Mouse (Mus musculus) liver, embryonic 16.5 days (tissue): Measurements from ENCODE around the gene Birc7. TPM values are rescaled to one million over a fixed set of nuclear protein-coding genes. Genes with fewer than 3 reads are reported as not detected.

Source experiments
- ATAC-seq: fragments of 200-750 bp; cut with Nextera tagmentation; 2 replicates; pipeline ENCODE4 v1.8.0; 2017; ENCODE audit warnings: low read depth, mild to moderate bottlenecking, moderate number of reproducible peaks, moderate library complexity
- H3K27ac ChIP-seq: fragments of 300-500 bp; sonication (generic); 2 replicates; pipeline ENCODE4 v1.5.1; 2014; ENCODE audit warnings: mild to moderate bottlenecking, low read length
- H3K27me3 ChIP-seq: fragments of 300-500 bp; sonication (generic); 2 replicates; pipeline ENCODE4 v1.6.1; 2014; ENCODE audit warnings: low read depth, low read length, mixed read lengths; ENCODE audit not compliant: control insufficient read depth, insufficient read depth
- H3K36me3 ChIP-seq: fragments of 300-500 bp; sonication (generic); 2 replicates; pipeline ENCODE4 v1.6.1; 2014; ENCODE audit warnings: mild to moderate bottlenecking; ENCODE audit not compliant: control insufficient read depth, insufficient read depth
- H3K4me1 ChIP-seq: fragments of 300-500 bp; sonication (generic); 2 replicates; pipeline ENCODE4 v1.6.1; 2014; ENCODE audit warnings: low read depth, low read length, mixed read lengths; ENCODE audit not compliant: control insufficient read depth
- H3K4me2 ChIP-seq: fragments of 300-500 bp; sonication (generic); 2 replicates; pipeline ENCODE4 v1.6.1; 2014; ENCODE audit warnings: low read depth, low read length, mixed read lengths
- H3K4me3 ChIP-seq: fragments of 300-500 bp; sonication (generic); 2 replicates; pipeline ENCODE4 v1.5.1; 2014; ENCODE audit warnings: low read depth, mild to moderate bottlenecking, low read length
- H3K9ac ChIP-seq: fragments of 300-500 bp; sonication (generic); 2 replicates; pipeline ENCODE4 v1.6.1; 2014; ENCODE audit warnings: low read depth, low read length
- H3K9me3 ChIP-seq: fragments of 300-500 bp; sonication (generic); replicated peaks from 2 replicates; pipeline ENCODE4 v1.6.1; 2016; ENCODE audit warnings: low read length; ENCODE audit not compliant: control insufficient read depth
- WGBS: fragments of 180-500 bp; shearing (Covaris S2); extraction: QIAGEN DNeasy Blood & Tissue Kit; methylation state at CpG from one replicate; pipeline ENCODE4 v1.1.7; 2014; ENCODE audit not compliant: insufficient replicate concordance; 5-methylcytosine and 5-hydroxymethylcytosine counted together
- polyA plus RNA-seq: library from polyadenylated mRNA; unstranded; fragments of >200 nt; fragmentation: Nextera tagmentation; extraction: Ambion mirVana; gene quantifications from 2 replicates; pipeline ENCODE4 v1.2.1, GENCODE M21; 2015

Gene Birc7
- polyA plus RNA-seq, 1 experiment from 2014 or later = not detected

DNA sequence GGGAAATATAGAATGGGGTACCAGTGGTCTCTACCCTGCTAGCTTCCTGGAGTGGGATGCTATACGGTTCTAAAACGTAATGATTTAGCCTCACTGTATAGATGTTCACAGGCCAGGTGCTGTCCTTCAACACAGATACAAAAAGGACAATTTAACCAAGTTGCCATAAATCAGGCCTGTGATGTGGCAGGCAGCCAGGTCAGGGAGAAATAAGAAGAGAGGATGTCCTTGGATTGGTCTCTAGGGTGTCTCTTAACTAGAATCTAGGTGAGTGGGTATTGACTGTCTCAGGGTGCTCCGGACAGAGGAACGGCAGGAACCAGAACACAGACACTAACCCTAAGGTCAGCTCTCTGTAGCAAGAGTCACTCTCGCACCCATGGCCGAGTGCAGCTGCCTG, 6.1 kb upstream of the Birc7 start:
- H3K27ac ChIP-seq = no peak overlapping the region
- no peaks in the 10 kb centered on the region for H3K27me3 ChIP-seq
- no peak overlapping the region for H3K4me3 ChIP-seq
- H3K36me3 ChIP-seq = peaks cover 8% of the 10 kb centered on the region
- H3K9ac ChIP-seq = no peak overlapping the region
- peaks cover 12% of the 10 kb centered on the region for H3K4me1 ChIP-seq
- WGBS = 71% methylated on average over 6 of the region's 6 CpGs
- no peaks in the 10 kb centered on the region for H3K9me3 ChIP-seq
- no peak overlapping the region for H3K4me2 ChIP-seq
- ATAC-seq = no peak

DNA sequence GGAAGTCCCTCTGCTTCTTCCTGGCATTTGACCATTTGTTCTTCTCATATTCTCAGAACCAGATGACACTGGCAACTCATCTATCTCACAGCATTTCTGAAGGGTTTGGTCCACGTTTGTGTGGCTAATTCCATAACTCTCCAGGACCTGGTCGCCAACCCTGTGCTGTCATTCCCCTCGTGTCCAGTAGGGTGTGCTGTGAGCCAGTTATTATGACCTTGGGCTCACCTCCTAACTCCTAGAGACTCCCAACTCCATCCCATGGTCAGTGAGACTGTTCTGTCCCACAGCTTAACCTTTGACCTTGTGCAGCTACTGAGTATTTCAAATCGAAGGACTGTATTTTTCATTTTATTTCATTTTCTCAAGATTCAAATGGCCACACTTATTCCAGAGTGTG, 3.6 kb upstream of the Birc7 start:
- H3K4me1 ChIP-seq = peaks cover 5% of the 10 kb centered on the region
- H3K9ac ChIP-seq = no peak overlapping the region
- H3K27me3 ChIP-seq = no peaks in the 10 kb centered on the region
- no peak overlapping the region for H3K4me3 ChIP-seq
- H3K9me3 ChIP-seq = no peaks in the 10 kb centered on the region
- no peaks in the 10 kb centered on the region for H3K36me3 ChIP-seq
- H3K4me2 ChIP-seq = no peak overlapping the region
- H3K27ac ChIP-seq = no peak overlapping the region
- ATAC-seq = no peak
- WGBS = 4% methylated on average over 4 of the region's 4 CpGs

DNA sequence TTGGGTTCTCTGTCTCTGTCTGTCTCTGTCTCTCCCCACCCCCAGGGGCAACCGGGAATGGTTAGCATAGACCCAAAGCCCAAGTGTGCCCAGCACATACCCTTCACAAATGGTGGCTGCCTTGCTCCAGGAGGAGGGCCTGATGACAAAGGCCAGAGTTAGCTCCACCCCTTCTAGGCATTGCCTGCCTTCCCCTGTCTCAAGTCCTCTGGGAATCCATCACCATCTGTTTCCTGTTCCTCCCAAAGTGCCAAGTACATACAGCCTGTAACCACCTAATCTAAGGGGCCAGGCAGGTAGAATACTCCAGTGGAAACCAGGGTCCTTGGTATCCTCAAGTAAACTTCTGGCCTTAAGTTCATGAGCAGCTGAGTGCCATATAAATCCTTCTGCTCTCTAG, 3.6 kb downstream of the Birc7 start:
- Histone ChIP-seq H3K4me1 (no peaks in the 10 kb centered on the region), H3K9ac (no peak overlapping the region), H3K36me3 (no peaks in the 10 kb centered on the region), H3K27ac (no peak overlapping the region), H3K4me3 (no peak overlapping the region), H3K9me3 (no peaks in the 10 kb centered on the region), H3K4me2 (no peak overlapping the region), H3K27me3 (no peaks in the 10 kb centered on the region)
- no peak for ATAC-seq
- WGBS = 28% methylated on average over 1 of the region's 1 CpGs

- no peak overlapping the region for H3K27ac ChIP-seq
- no peaks in the 10 kb centered on the region for H3K4me1 ChIP-seq
- no peak overlapping the region for H3K9ac ChIP-seq
- no peak for ATAC-seq
- no peaks in the 10 kb centered on the region for H3K36me3 ChIP-seq
- no peaks in the 10 kb centered on the region for H3K27me3 ChIP-seq
- no peaks in the 10 kb centered on the region for H3K9me3 ChIP-seq
- H3K4me2 ChIP-seq = no peak overlapping the region
- H3K4me3 ChIP-seq = no peak overlapping the region
Measured at GRCm38 (mm10) chr2:180940187-180940586, 11.4 kb downstream of the Birc7 start.

DNA sequence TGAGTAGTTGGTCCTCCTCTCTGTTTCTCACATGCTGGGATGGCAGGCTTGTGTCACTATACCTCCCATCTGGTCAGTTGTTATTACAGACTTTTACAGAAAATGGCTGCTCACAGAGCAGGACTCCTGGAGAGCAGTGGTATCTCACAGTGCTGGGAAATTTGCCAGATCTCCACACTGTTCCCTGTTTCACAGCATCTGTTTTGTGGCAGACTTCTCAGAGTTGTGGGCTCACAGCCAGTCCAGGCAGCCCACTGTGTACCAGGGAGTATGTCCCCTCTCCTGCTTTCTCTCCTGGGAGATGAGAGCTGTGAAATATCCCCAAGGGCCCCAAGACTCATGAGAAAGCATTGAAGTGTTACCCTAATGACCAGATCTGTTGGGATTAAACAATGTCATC, 13.0 kb downstream of the Birc7 start:
- Histone ChIP-seq H3K36me3 (no peaks in the 10 kb centered on the region), H3K27ac (no peak overlapping the region), H3K9ac (no peak overlapping the region), H3K4me1 (no peaks in the 10 kb centered on the region), H3K4me3 (no peak overlapping the region), H3K9me3 (no peaks in the 10 kb centered on the region), H3K27me3 (no peaks in the 10 kb centered on the region), H3K4me2 (no peak overlapping the region)
- no peak for ATAC-seq

GRCm38 (mm10) chr2:180949947-180950346, 21.1 kb downstream of the Birc7 start:
- no peaks in the 10 kb centered on the region for H3K36me3 ChIP-seq
- H3K4me1 ChIP-seq = no peaks in the 10 kb centered on the region
- H3K4me2 ChIP-seq = no peak overlapping the region
- H3K4me3 ChIP-seq = no peak overlapping the region
- H3K27me3 ChIP-seq = peaks cover 30% of the 10 kb centered on the region
- 16% methylated on average over 1 of the region's 1 CpGs for WGBS
- H3K27ac ChIP-seq = no peak overlapping the region
- H3K9me3 ChIP-seq = no peaks in the 10 kb centered on the region
- H3K9ac ChIP-seq = no peak overlapping the region
- ATAC-seq = no peak

GRCm38 (mm10) chr2:180952731-180953171, 23.9 kb downstream of the Birc7 start:
- Histone ChIP-seq H3K9me3 (no peaks in the 10 kb centered on the region), H3K9ac (no peak overlapping the region), H3K4me3 (no peak overlapping the region), H3K4me1 (no peaks in the 10 kb centered on the region), H3K27me3 (peaks cover 47% of the 10 kb centered on the region), H3K36me3 (no peaks in the 10 kb centered on the region), H3K4me2 (no peak overlapping the region), H3K27ac (no peak overlapping the region)
- WGBS = 29% methylated on average over 9 of the region's 9 CpGs
- ATAC-seq = no peak

DNA sequence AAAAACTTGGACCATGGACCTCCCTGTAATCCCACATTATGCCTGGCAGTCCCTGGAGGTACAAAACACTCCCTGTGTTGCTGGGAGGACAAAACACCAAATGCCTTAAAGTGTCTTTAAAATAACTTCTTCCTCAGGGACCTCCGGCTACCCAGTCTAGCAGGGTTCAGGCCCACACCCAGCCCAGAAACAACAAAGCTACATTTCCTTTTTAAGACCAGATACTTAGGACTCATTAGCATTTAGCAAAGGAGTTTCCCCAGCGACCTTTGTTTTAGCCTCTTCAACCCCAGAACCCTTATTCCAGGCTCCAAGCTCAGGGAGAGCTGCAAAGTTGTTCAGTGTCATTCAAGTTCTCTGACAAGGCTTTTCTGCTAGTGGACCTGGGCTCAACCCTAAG, 24.8 kb downstream of the Birc7 start:
- Histone ChIP-seq H3K4me3 (no peak overlapping the region), H3K27me3 (peaks cover 47% of the 10 kb centered on the region)
- 32% methylated on average over 2 of the region's 2 CpGs for WGBS

GRCm38 (mm10) chr2:180954061-180955047, 25.5 kb downstream of the Birc7 start, which contains the start of gene Nkain4:
Nkain4 (minus strand) TSS chr2:180954699.
- Histone ChIP-seq H3K4me1 (no peaks in the 10 kb centered on the region), H3K9me3 (no peaks in the 10 kb centered on the region), H3K9ac (no peak within 1 kb of the TSS), H3K36me3 (no peaks in the 10 kb centered on the region), H3K4me3 (peak within 1 kb of the TSS; percentile 39), H3K27ac (no peak within 1 kb of the TSS), H3K4me2 (peak within 1 kb of the TSS; percentile 54), H3K27me3 (peaks cover 47% of the 10 kb centered on the region)
- ATAC-seq = no peak
- 2% methylated on average over 52 of the region's 52 CpGs for WGBS

More for the DNA sequence above, 24.8 kb downstream of the Birc7 start:
- no peaks in the 10 kb centered on the region for H3K36me3 ChIP-seq
- H3K27ac ChIP-seq = no peak overlapping the region
- H3K4me2 ChIP-seq = no peak overlapping the region
- ATAC-seq = no peak
- H3K4me1 ChIP-seq = no peaks in the 10 kb centered on the region
- H3K9me3 ChIP-seq = no peaks in the 10 kb centered on the region
- H3K9ac ChIP-seq = no peak overlapping the region
